Mouse (Mus musculus) heart, embryonic 12.5 days (tissue): ENCODE data around the gene Gm36079. TPM values are rescaled to one million over a fixed set of nuclear protein-coding genes. Genes with fewer than 3 reads are reported as not detected.
"Not testable (repeated sequence)": the region's sequence is repeated elsewhere in the genome, so short reads cannot be mapped to it uniquely, and the experiment has no call there.

Experiments
- ATAC-seq: fragments of 200-750 bp; cut with Nextera tagmentation; 2 replicates; pipeline ENCODE4 v1.8.0; 2017; ENCODE audit warnings: moderate TSS enrichment, moderate library complexity; ENCODE audit not compliant: insufficient number of reproducible peaks, low FRiP score
- H3K27ac ChIP-seq: fragments of 300-500 bp; sonication (generic); 2 replicates; pipeline ENCODE4 v1.5.1; 2016; ENCODE audit warnings: mild to moderate bottlenecking, moderate library complexity; ENCODE audit not compliant: poor library complexity, severe bottlenecking
- H3K27me3 ChIP-seq: fragments of 300-500 bp; sonication (generic); replicated peaks from 2 replicates; pipeline ENCODE4 v1.6.1; 2016; ENCODE audit warnings: mild to moderate bottlenecking, moderate library complexity
- H3K36me3 ChIP-seq: fragments of 300-500 bp; sonication (generic); 2 replicates; pipeline ENCODE4 v1.6.1; 2016; ENCODE audit warnings: mild to moderate bottlenecking, moderate library complexity
- H3K4me1 ChIP-seq: fragments of 300-500 bp; sonication (generic); replicated peaks from 2 replicates; pipeline ENCODE4 v1.6.1; 2016; ENCODE audit warnings: mild to moderate bottlenecking
- H3K4me2 ChIP-seq: fragments of 300-500 bp; sonication (generic); 2 replicates; pipeline ENCODE4 v1.6.1; 2016; ENCODE audit warnings: mild to moderate bottlenecking, moderate library complexity
- H3K4me3 ChIP-seq: fragments of 300-500 bp; sonication (generic); 2 replicates; pipeline ENCODE4 v1.5.1; 2016; ENCODE audit warnings: mild to moderate bottlenecking
- H3K9ac ChIP-seq: fragments of 300-500 bp; sonication (generic); 2 replicates; pipeline ENCODE4 v1.6.1; 2016; ENCODE audit warnings: mild to moderate bottlenecking, moderate library complexity
- H3K9me3 ChIP-seq: fragments of 300-500 bp; sonication (generic); replicated peaks from 2 replicates; pipeline ENCODE4 v1.6.1; 2016; ENCODE audit warnings: mild to moderate bottlenecking, moderate library complexity
- WGBS: fragments of 180-500 bp; shearing (Covaris S2); methylation state at CpG from one replicate; pipeline ENCODE4 v1.1.7; 2016; 5-methylcytosine and 5-hydroxymethylcytosine counted together
- polyA plus RNA-seq: library from polyadenylated mRNA; unstranded; fragments of >200 nt; fragmentation: Nextera tagmentation; extraction: Ambion mirVana; gene quantifications from 2 replicates; pipeline ENCODE4 v1.2.1, GENCODE M21; 2016

The Gm36079 gene
- polyA plus RNA-seq = not detected in 2 replicates

- not testable (repeated sequence) for H3K4me3 ChIP-seq, H3K27ac ChIP-seq, H3K9ac ChIP-seq, H3K4me1 ChIP-seq, H3K9me3 ChIP-seq, H3K4me2 ChIP-seq, H3K36me3 ChIP-seq, ATAC-seq
- peaks cover 20% of the 10 kb centered on the region for H3K27me3 ChIP-seq
- WGBS = 0% methylated on average over 5 of the region's 17 CpGs
Measured at GRCm38 (mm10) chr13:120026911-120027310, at the start of gene Gm36079. Gene Gm36079, minus strand, starts transcription at chr13:120027011.

- WGBS = no CpG with 5 or more reads among the region's 13 CpGs
- H3K4me3 ChIP-seq, H3K9ac ChIP-seq, H3K4me1 ChIP-seq, H3K4me2 ChIP-seq, H3K36me3 ChIP-seq, H3K27me3 ChIP-seq, ATAC-seq, H3K9me3 ChIP-seq, H3K27ac ChIP-seq: not testable (repeated sequence)
Measured at GRCm38 (mm10) chr13:120070878-120071277, 44.1 kb upstream of the Gm36079 start.

- H3K4me1 ChIP-seq, H3K4me3 ChIP-seq, ATAC-seq, H3K9ac ChIP-seq, H3K36me3 ChIP-seq, H3K9me3 ChIP-seq, H3K27me3 ChIP-seq, H3K27ac ChIP-seq, H3K4me2 ChIP-seq: not testable (repeated sequence)
- no CpG with 5 or more reads among the region's 12 CpGs for WGBS
Measured at GRCm38 (mm10) chr13:120070012-120070598, 43.3 kb upstream of the Gm36079 start.

GRCm38 (mm10) chr13:120063439-120064089 is 36.8 kb upstream of the Gm36079 start:
- H3K9me3 ChIP-seq = not testable (repeated sequence)
- ATAC-seq = peak; percentile 48; the same call in 1 of the 2 replicates
- no CpG with 5 or more reads among the region's 22 CpGs for WGBS

GRCm38 (mm10) chr13:120062903-120063302 is 36.1 kb upstream of the Gm36079 start:
- not testable (repeated sequence) for H3K4me1 ChIP-seq, ATAC-seq, H3K4me3 ChIP-seq, H3K36me3 ChIP-seq, H3K9ac ChIP-seq, H3K27me3 ChIP-seq, H3K4me2 ChIP-seq, H3K27ac ChIP-seq, H3K9me3 ChIP-seq
- no CpG with 5 or more reads among the region's 4 CpGs for WGBS

More at GRCm38 (mm10) chr13:120063439-120064089, 36.8 kb upstream of the Gm36079 start:
- not testable (repeated sequence) for H3K27ac ChIP-seq, H3K4me1 ChIP-seq, H3K4me3 ChIP-seq, H3K9ac ChIP-seq, H3K27me3 ChIP-seq, H3K4me2 ChIP-seq, H3K36me3 ChIP-seq

- not testable (repeated sequence) for ATAC-seq, H3K27me3 ChIP-seq, H3K36me3 ChIP-seq, H3K4me3 ChIP-seq, H3K9me3 ChIP-seq, H3K27ac ChIP-seq, H3K4me1 ChIP-seq, H3K9ac ChIP-seq, H3K4me2 ChIP-seq
Measured at GRCm38 (mm10) chr13:120052085-120052484, 25.3 kb upstream of the Gm36079 start, which contains the start of gene Gm21188. Gene Gm21188, minus strand, starts transcription at chr13:120052194.

GRCm38 (mm10) chr13:120048608-120049007 is 21.8 kb upstream of the Gm36079 start:
- ATAC-seq, H3K27ac ChIP-seq, H3K27me3 ChIP-seq, H3K4me2 ChIP-seq, H3K9me3 ChIP-seq, H3K36me3 ChIP-seq, H3K4me3 ChIP-seq, H3K9ac ChIP-seq, H3K4me1 ChIP-seq: not testable (repeated sequence)
- WGBS = no CpG with 5 or more reads among the region's 5 CpGs

- not testable (repeated sequence) for ATAC-seq, H3K27me3 ChIP-seq, H3K9me3 ChIP-seq, H3K4me2 ChIP-seq, H3K4me1 ChIP-seq, H3K4me3 ChIP-seq, H3K36me3 ChIP-seq, H3K9ac ChIP-seq, H3K27ac ChIP-seq
- WGBS = no CpG with 5 or more reads among the region's 2 CpGs
Measured at GRCm38 (mm10) chr13:120048186-120048585, 21.4 kb upstream of the Gm36079 start.

- not testable (repeated sequence) for ATAC-seq
Measured at GRCm38 (mm10) chr13:120046422-120047209, 19.8 kb upstream of the Gm36079 start.

GRCm38 (mm10) chr13:120041145-120041544 is 14.3 kb upstream of the Gm36079 start:
- not testable (repeated sequence) for ATAC-seq, H3K36me3 ChIP-seq, H3K4me2 ChIP-seq, H3K4me1 ChIP-seq, H3K9ac ChIP-seq, H3K27ac ChIP-seq, H3K9me3 ChIP-seq, H3K4me3 ChIP-seq
- WGBS = no CpG with 5 or more reads among the region's 1 CpGs
- H3K27me3 ChIP-seq = peaks cover 15% of the 10 kb centered on the region

More at GRCm38 (mm10) chr13:120046422-120047209, 19.8 kb upstream of the Gm36079 start:
- not testable (repeated sequence) for H3K9me3 ChIP-seq, H3K4me1 ChIP-seq, H3K4me2 ChIP-seq, H3K27ac ChIP-seq, H3K36me3 ChIP-seq, H3K9ac ChIP-seq, H3K27me3 ChIP-seq, H3K4me3 ChIP-seq
- 2% methylated on average over 18 of the region's 40 CpGs for WGBS

- H3K27ac ChIP-seq, H3K9me3 ChIP-seq, H3K4me1 ChIP-seq, H3K4me3 ChIP-seq, H3K4me2 ChIP-seq, ATAC-seq, H3K9ac ChIP-seq, H3K36me3 ChIP-seq: not testable (repeated sequence)
- H3K27me3 ChIP-seq = peaks cover 26% of the 10 kb centered on the region
- 9% methylated on average over 6 of the region's 6 CpGs for WGBS
Measured at GRCm38 (mm10) chr13:120037881-120038280, 11.1 kb upstream of the Gm36079 start.
